Mouse (Mus musculus): ENCODE measurements around the gene Slc7a5. TPM values are rescaled to one million over a fixed set of nuclear protein-coding genes. Genes with fewer than 3 reads are reported as not detected.

Gene Slc7a5
- total RNA-seq, 2 experiments from 2014 or later = 25.8 to 46.4 TPM

GRCm38 (mm10) chr8:121885433-121885832, 22.1 kb downstream of the Slc7a5 start:
- ATAC-seq (replicated peaks; ENCODE audit: poor library complexity) = no peak

- ATAC-seq (replicated peaks; ENCODE audit: poor library complexity) = no peak
These were observed 22.5 kb downstream of the Slc7a5 start for GRCm38 (mm10) chr8:121885001-121885400.

- no peak for ATAC-seq (replicated peaks; ENCODE audit: poor library complexity)
These were observed 23.3 kb downstream of the Slc7a5 start for GRCm38 (mm10) chr8:121884181-121884580.

GRCm38 (mm10) chr8:121881921-121882320, 25.6 kb downstream of the Slc7a5 start:
- no peak for ATAC-seq (replicated peaks; ENCODE audit: poor library complexity)

- ATAC-seq (replicated peaks; ENCODE audit: poor library complexity) = no peak
These were observed 26.7 kb downstream of the Slc7a5 start for GRCm38 (mm10) chr8:121880818-121881217.

- ATAC-seq (replicated peaks; ENCODE audit: poor library complexity) = no peak
These were observed 27.8 kb downstream of the Slc7a5 start for GRCm38 (mm10) chr8:121879712-121880111.

GRCm38 (mm10) chr8:121877828-121878480, 29.5 kb downstream of the Slc7a5 start:
- no peak for ATAC-seq (replicated peaks; ENCODE audit: poor library complexity)

- peak; percentile 74 for ATAC-seq (replicated peaks; ENCODE audit: poor library complexity)
These were observed 30.3 kb downstream of the Slc7a5 start for GRCm38 (mm10) chr8:121877212-121877611.

GRCm38 (mm10) chr8:121875517-121875916, 32.0 kb downstream of the Slc7a5 start:
- ATAC-seq (replicated peaks; ENCODE audit: poor library complexity) = no peak

- ATAC-seq (replicated peaks; ENCODE audit: poor library complexity) = no peak
These were observed 32.4 kb downstream of the Slc7a5 start for GRCm38 (mm10) chr8:121875045-121875444.

GRCm38 (mm10) chr8:121874031-121874430, 33.5 kb downstream of the Slc7a5 start:
- peak; percentile 44 for ATAC-seq (replicated peaks; ENCODE audit: poor library complexity)

- ATAC-seq (replicated peaks; ENCODE audit: poor library complexity) = peak; percentile 30; the same call in 1 of the 2 replicates
These were observed 35.6 kb downstream of the Slc7a5 start for GRCm38 (mm10) chr8:121871833-121872440.

GRCm38 (mm10) chr8:121870190-121870589, 37.3 kb downstream of the Slc7a5 start:
- ATAC-seq (replicated peaks; ENCODE audit: poor library complexity) = no peak

GRCm38 (mm10) chr8:121868896-121869295, 38.6 kb downstream of the Slc7a5 start:
- no peak for ATAC-seq (replicated peaks; ENCODE audit: poor library complexity)

- no peak for ATAC-seq (replicated peaks; ENCODE audit: poor library complexity)
These were observed 39.3 kb downstream of the Slc7a5 start for GRCm38 (mm10) chr8:121868196-121868595.

- no peak for ATAC-seq (replicated peaks; ENCODE audit: poor library complexity)
These were observed 42.1 kb downstream of the Slc7a5 start for GRCm38 (mm10) chr8:121865356-121865755.

GRCm38 (mm10) chr8:121861806-121862548, 45.5 kb downstream of the Slc7a5 start:
- peak; percentile 49 for ATAC-seq (replicated peaks; ENCODE audit: poor library complexity)

GRCm38 (mm10) chr8:121861276-121861675, 46.2 kb downstream of the Slc7a5 start:
- ATAC-seq (replicated peaks; ENCODE audit: poor library complexity) = peak; percentile 87

GRCm38 (mm10) chr8:121857747-121858146, 49.7 kb downstream of the Slc7a5 start:
- no peak for ATAC-seq (replicated peaks; ENCODE audit: poor library complexity)

- ATAC-seq (replicated peaks; ENCODE audit: poor library complexity) = no peak
These were observed 50.2 kb downstream of the Slc7a5 start for GRCm38 (mm10) chr8:121857331-121857730.

- no peak for ATAC-seq (replicated peaks; ENCODE audit: poor library complexity)
These were observed 51.3 kb downstream of the Slc7a5 start for GRCm38 (mm10) chr8:121856071-121856746.

Measured in megakaryocyte progenitor cell, adult 5-6 weeks (primary cell).